Mouse (Mus musculus) 3134 (cell line): Measurements from ENCODE around the gene Dtx1.

ENCODE experiments used
- DNase-seq: peaks from one replicate; pipeline ENCODE4 v3.0.0-alpha.2; 2011; ENCODE audit warnings: low spot score; ENCODE audit not compliant: insufficient read length; ENCODE audit errors: extremely low read depth

Gene Dtx1

GRCm38 (mm10) chr5:120711827-120712226 lies at the start of gene Dtx1:
TSS of gene Dtx1 (minus strand) at chr5:120711927.
- no peak for DNase-seq

DNA sequence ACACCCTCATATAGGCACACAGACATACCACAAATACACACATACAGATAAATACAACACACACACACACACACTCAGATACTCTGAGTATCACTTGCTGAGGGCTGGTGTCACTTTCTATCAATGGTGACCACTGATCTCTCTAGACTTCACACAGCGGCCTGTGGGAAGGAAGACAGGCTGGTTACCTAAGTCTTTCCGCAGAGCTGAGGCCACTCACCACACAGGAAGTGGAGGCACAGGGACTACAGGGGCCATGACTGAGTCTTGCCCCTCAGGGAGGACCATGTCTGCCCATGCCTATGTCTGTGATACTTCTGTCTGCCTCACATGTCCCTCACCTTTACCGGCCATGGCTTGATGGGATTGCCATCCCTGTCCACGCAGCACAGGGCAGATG lies 42.5 kb upstream of the Dtx1 start:
- no peak for DNase-seq

- no peak for DNase-seq
These were observed 41.1 kb upstream of the Dtx1 start for GRCm38 (mm10) chr5:120752786-120753185.

DNA sequence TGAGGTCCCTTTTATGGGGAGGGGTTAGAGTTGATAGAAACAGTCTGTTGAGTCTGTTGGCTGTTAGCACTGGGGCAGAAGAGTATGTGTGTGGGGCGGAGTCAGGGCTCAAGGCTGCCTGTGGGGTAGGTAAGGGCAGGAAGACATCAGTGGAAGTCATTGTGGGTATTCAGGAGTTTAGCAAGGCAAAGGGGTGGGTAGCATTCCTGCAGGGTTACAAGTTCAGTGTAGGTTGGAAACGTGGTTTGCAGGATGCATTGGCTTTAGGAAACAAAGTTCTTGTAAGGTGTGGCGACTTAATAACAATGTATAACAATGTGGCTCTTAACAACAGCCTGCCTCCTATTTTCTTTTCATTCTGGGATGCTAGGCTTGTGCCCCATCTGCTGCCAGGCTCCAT lies 39.5 kb upstream of the Dtx1 start:
- no peak for DNase-seq

DNA sequence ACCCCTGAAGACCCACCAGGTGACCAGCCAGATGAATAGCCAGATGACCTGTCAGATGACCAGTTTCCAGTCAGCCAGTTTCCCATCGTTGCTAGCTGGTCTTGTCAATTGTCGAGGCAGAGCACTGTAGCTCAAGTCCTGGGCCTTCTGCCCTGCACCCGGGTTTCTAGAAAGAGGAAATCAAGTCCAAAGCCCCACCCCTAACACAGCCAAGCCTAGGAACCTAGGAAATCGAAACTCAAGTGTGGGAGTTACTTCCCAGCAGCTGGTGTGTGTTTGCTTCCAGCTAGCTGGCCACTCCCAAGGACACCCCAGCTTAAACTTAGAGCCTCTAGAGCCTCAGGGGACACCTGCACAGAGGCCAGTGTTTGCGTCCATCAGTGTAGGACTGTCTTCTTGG lies 38.0 kb upstream of the Dtx1 start, which contains the start of gene Oas2:
Oas2 (minus strand) TSS at position 166 of the 400 bp plus-strand sequence.
- DNase-seq: no peak

GRCm38 (mm10) chr5:120746451-120746850 lies 34.7 kb upstream of the Dtx1 start:
- no peak for DNase-seq

- no peak for DNase-seq
These were observed 30.4 kb upstream of the Dtx1 start for GRCm38 (mm10) chr5:120742125-120742524.

GRCm38 (mm10) chr5:120734380-120734990 lies 22.8 kb upstream of the Dtx1 start:
- DNase-seq: no peak

- no peak for DNase-seq
These were observed 22.0 kb upstream of the Dtx1 start for GRCm38 (mm10) chr5:120733696-120734095.

DNA sequence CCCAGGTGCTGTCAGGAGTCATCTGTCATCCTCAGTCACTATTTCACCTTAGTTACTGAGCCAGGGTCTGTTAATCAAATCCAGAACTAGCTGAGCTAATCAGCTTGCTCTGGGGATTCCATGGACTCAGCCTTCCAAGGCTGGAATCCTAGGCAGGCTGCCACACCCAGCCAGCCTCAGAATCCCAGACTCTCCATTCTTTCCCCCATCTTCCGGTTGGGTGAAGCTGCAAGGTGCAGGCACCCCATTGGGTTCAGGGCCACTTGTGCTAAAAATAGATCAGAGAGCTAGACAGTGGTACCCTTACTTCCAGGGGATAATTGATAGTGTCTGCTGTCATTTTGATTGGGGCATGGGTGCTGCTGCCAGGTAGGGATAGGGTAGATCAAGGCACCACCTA lies 21.0 kb upstream of the Dtx1 start:
- no peak for DNase-seq

GRCm38 (mm10) chr5:120729319-120729718 lies 17.6 kb upstream of the Dtx1 start:
- DNase-seq: no peak

DNA sequence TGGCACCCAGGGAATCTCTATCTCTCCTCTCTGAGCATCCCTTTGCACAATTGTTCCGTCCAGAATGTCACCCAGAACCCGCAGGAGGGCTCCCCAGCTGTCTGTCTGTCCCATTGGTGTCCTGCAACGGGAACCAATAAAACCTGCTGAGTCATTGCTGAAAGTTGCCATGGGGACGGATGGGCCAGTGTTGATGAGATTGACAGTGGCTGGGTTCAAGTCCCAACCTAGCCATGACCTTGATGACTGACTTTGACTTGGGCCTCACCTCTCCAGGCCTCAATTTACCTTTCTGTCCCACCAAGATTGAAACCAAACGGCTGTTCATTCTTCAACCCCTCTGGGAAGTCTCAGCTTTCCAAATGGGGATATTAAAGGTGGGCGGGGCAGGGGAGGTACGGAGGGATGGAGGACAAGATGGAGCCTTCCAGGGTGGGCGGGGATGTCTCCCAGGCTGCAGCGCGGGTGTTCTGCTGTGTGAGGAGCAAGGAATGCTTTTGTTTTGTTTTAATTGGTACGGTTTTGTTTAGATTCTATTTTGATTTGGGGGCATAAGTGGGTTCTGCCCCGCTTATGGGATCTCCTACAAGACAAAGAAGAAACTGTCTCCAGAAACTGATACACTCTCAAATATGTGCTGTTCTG lies 14.2 kb upstream of the Dtx1 start:
- no peak for DNase-seq

- no peak for DNase-seq
These were observed 9.3 kb upstream of the Dtx1 start for GRCm38 (mm10) chr5:120721005-120721404.

- no peak for DNase-seq
These were observed 7.1 kb upstream of the Dtx1 start for GRCm38 (mm10) chr5:120718600-120719378.

GRCm38 (mm10) chr5:120717136-120717535 lies 5.4 kb upstream of the Dtx1 start:
- no peak for DNase-seq

DNA sequence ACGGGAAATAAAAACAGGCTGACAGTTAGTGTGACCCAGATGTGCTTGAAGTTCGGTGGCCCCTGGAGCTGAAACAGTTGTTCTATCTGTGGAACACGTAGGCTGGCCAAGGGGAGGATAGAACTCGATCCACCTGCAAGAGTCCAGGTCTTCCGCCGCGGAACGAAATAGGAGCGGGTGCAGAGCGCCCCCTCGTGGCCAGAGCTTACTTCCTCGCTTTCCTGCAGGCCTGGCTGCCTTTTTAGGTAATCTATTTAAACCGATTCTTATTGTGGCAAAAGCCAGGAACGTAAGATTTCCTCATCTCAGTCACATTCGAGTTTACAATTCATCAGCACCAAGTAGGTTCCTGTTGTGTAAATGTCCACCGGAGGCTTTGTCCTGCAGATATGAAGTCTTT lies 2.6 kb upstream of the Dtx1 start:
- DNase-seq: peak; percentile 23

- no peak for DNase-seq
These were observed 994 bp upstream of the Dtx1 start for GRCm38 (mm10) chr5:120712721-120713120.

GRCm38 (mm10) chr5:120711416-120711815 lies 311 bp downstream of the Dtx1 start:
- DNase-seq: no peak

- DNase-seq: no peak
These were observed 890 bp downstream of the Dtx1 start for GRCm38 (mm10) chr5:120710826-120711248.

GRCm38 (mm10) chr5:120710161-120710825 lies 1.4 kb downstream of the Dtx1 start:
- no peak for DNase-seq

GRCm38 (mm10) chr5:120706976-120707375 lies 4.8 kb downstream of the Dtx1 start:
- no peak for DNase-seq
